Mouse (Mus musculus): ENCODE data around the gene Ulk3.
A peak's percentile ranks its signal among the peaks of the same experiment; 100 is the strongest.

Gene Ulk3

DNA sequence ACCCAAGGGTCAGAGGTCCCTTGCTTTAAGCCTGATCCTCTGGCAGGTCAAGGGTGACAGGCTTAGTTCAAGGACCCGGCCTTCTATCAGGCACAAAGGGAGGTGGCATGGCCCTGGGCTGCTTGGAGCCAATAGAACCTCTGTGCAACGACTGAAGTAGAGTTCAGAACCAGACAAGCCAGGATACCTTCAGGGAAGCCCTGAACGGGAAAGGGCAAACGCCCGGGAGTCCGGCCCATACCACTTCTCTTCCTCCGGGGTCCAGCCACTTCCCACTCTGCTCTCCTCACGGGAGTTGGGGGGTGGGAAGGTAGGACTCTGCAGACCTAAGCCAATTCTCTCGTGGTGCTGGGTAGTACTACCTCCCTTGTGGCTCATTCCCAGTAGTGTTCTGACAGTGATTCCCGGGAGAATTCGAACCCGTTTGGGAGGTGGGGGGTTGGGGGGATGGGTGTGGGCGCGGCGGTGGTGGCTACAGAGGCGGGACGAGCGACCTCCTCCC lies 55.2 kb downstream of the Ulk3 start:
- DNase-seq (ENCODE audit: low spot score in 2 of 2): no peak

DNA sequence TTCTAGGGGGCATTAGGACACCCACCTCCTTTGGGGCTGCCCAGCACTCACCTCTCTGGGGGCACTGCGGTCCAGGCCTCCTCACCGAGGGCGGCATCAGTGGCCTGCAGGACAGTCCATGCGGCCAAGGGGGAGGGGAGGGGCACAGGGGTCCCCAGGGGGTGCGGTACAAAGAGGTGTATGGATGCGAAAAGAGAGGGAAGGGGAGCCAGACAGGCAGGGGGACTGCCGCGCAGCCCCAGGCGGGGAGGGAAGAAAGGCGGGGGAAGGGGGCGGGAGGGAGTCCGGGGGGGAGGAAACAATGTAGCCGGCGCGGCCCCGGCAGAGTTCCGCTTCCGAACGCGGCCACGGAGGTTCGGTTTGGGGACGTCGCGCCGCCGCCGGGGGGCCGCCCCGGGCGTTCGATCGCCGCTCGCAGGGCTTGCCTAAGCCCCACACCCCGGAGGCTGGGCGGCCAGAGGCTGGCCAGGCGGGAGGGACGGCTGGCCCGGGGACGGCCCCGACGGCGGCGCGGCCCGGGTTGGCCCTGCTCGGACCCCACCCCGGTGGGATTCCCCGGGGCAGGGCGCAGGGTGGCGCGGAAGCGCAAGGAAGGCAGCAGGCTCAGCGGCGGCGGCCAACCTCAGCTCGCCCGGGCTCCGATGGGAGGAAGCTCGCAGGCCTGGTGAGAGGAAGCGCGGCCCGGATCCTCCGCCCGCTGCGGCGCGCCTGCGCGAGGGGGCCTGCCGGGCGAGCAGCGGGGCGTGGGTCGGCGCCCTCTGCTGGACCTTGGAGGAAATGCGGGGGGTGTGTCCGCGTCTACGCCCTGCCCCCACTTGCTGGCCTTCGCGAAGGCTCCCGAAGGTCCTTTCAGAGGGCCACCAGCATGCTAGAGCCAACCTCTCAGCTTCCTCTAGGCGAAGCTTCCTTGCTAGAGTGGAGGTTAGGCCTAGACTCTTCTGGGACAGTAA lies 56.0 kb downstream of the Ulk3 start:
- DNase-seq (ENCODE audit: low spot score in 2 of 2): peak; percentile 94 to 96
